Mouse (Mus musculus) embryonic fibroblast, embryonic 13.5 days (primary cell): ENCODE results near the gene Tagln2.

Source experiments
- CTCF ChIP-seq: IDR thresholded peaks from 2 replicates; pipeline ENCODE4 v1.5.1; 2011; ENCODE audit warnings: mild to moderate bottlenecking, control low read depth, low read length, moderate library complexity, borderline replicate concordance; ENCODE audit not compliant: insufficient read depth
- POLR2A ChIP-seq: IDR thresholded peaks from 2 replicates; pipeline ENCODE4 v1.6.1; 2011; ENCODE audit warnings: low read depth, mild to moderate bottlenecking, control low read depth, low read length, moderate library complexity

DNA sequence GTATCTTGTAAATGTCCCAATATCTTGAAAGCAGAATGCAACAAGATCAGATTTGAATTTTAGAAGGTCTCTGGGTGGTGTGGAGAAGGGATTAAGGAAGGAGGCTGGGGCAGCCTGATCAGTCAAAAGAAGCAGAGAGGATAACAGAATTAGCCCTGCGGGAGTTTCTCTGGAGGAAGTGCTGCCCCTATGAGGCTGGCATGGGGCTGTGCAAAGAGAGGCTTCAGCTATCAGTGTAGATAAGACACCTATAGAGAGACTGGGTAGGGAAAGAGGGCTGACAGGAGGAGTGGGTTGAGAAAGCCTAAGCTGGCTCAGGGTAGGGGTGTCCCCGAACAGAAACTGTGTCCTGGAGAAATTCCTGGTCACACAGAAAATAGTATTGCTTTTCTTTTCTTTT, 49.6 kb upstream of the Tagln2 start:
- TF ChIP-seq CTCF (no peak), POLR2A (no peak)
